Mouse (Mus musculus) limb, embryonic 14.5 days (tissue): Measurements from ENCODE around the gene Ercc8. TPM values are rescaled to one million over a fixed set of nuclear protein-coding genes. Genes with fewer than 3 reads are reported as not detected.

ENCODE experiments used
- ATAC-seq: fragments of 200-750 bp; cut with Nextera tagmentation; 2 replicates; pipeline ENCODE4 v1.8.0; 2017; ENCODE audit warnings: low read depth, moderate number of reproducible peaks, moderate TSS enrichment; ENCODE audit not compliant: low FRiP score
- DNase-seq: peaks from one replicate; pipeline ENCODE4 v3.0.0-alpha.2; 2015; ENCODE audit warnings: low spot score
- H3K27ac ChIP-seq: fragments of 300-500 bp; sonication (generic); replicated peaks from 2 replicates; pipeline ENCODE4 v1.5.1; 2014; ENCODE audit warnings: low read depth, mild to moderate bottlenecking, low read length, moderate library complexity, mixed read lengths
- H3K27me3 ChIP-seq: fragments of 300-500 bp; sonication (generic); 2 replicates; pipeline ENCODE4 v1.6.1; 2014; ENCODE audit warnings: low read length, mixed read lengths; ENCODE audit not compliant: control insufficient read depth, insufficient read depth
- H3K36me3 ChIP-seq: fragments of 300-500 bp; sonication (generic); 2 replicates; pipeline ENCODE4 v1.6.1; 2014; ENCODE audit warnings: mild to moderate bottlenecking, low read length, moderate library complexity, mixed read lengths; ENCODE audit not compliant: control insufficient read depth, insufficient read depth
- H3K4me1 ChIP-seq: fragments of 300-500 bp; sonication (generic); 2 replicates; pipeline ENCODE4 v1.6.1; 2014; ENCODE audit warnings: antibody characterized with exemption, low read length, mixed read lengths; ENCODE audit not compliant: control insufficient read depth, insufficient read depth
- H3K4me2 ChIP-seq: fragments of 300-500 bp; sonication (generic); replicated peaks from 2 replicates; pipeline ENCODE4 v1.6.1; 2014; ENCODE audit warnings: low read depth, mild to moderate bottlenecking, low read length, moderate library complexity; ENCODE audit not compliant: severe bottlenecking
- H3K4me3 ChIP-seq: fragments of 300-500 bp; sonication (generic); replicated peaks from 2 replicates; pipeline ENCODE4 v1.5.1; 2014; ENCODE audit warnings: low read length
- H3K9ac ChIP-seq: fragments of 300-500 bp; sonication (generic); 2 replicates; pipeline ENCODE4 v1.6.1; 2014; ENCODE audit warnings: mild to moderate bottlenecking, low read depth, low read length, moderate library complexity; ENCODE audit not compliant: severe bottlenecking
- H3K9me3 ChIP-seq: fragments of 300-500 bp; sonication (generic); 2 replicates; pipeline ENCODE4 v1.6.1; 2016; ENCODE audit warnings: low read length; ENCODE audit not compliant: control insufficient read depth
- POLR2A ChIP-seq: fragments of 200-500 bp; IDR thresholded peaks from 2 replicates; pipeline ENCODE4 v1.8.0; 2012; ENCODE audit warnings: inconsistent platforms, mild to moderate bottlenecking, moderate library complexity, borderline replicate concordance; ENCODE audit not compliant: insufficient read depth, insufficient read length; ENCODE audit errors: extremely low read depth
- WGBS: fragments of 180-500 bp; shearing (Covaris S2); extraction: QIAGEN DNeasy Blood & Tissue Kit; methylation state at CpG from one replicate; pipeline ENCODE4 v1.1.7; 2014; 5-methylcytosine and 5-hydroxymethylcytosine counted together
- polyA plus RNA-seq, 2 experiments: library from polyadenylated mRNA; depleted of rRNA in 1 of 2; stranded (reverse) in 1 of 2; unstranded in 1 of 2; fragments of >200 nt; fragmentation: Nextera tagmentation in 1 of 2; extraction: Ambion mirVana in 1 of 2; gene quantifications; 2 replicates each; pipeline versions ENCODE4 v1.2.1 to v1.2.3; 2012 to 2014

The Ercc8 gene
- polyA plus RNA-seq, 2 experiments = 16.1 to 24.2 TPM

- no peak for TF ChIP-seq POLR2A
- no peak for DNase-seq
- no peaks in the 10 kb centered on the region for H3K27me3 ChIP-seq
- no peaks in the 10 kb centered on the region for H3K9me3 ChIP-seq
- no peaks in the 10 kb centered on the region for H3K4me1 ChIP-seq
- H3K4me2 ChIP-seq = no peak overlapping the region
- H3K27ac ChIP-seq = no peak overlapping the region
- ATAC-seq = no peak
- peaks cover 30% of the 10 kb centered on the region for H3K36me3 ChIP-seq
- WGBS = 95% methylated on average over 4 of the region's 4 CpGs
- no peak overlapping the region for H3K9ac ChIP-seq
- H3K4me3 ChIP-seq = no peak overlapping the region
Observed at GRCm38 (mm10) chr13:108187994-108188393, 29.5 kb downstream of the Ercc8 start.

- DNase-seq = peak; percentile 54
- Histone ChIP-seq H3K27me3 (no peaks in the 10 kb centered on the region), H3K36me3 (peaks cover 29% of the 10 kb centered on the region), H3K4me1 (no peaks in the 10 kb centered on the region), H3K9me3 (no peaks in the 10 kb centered on the region), H3K27ac (no peak overlapping the region), H3K9ac (no peak overlapping the region), H3K4me3 (no peak overlapping the region), H3K4me2 (no peak overlapping the region)
- no peak for ATAC-seq
- WGBS = 54% methylated on average over 11 of the region's 11 CpGs
- TF ChIP-seq POLR2A = no peak
Observed at GRCm38 (mm10) chr13:108191074-108191720, 32.7 kb downstream of the Ercc8 start.

- DNase-seq (no peak), ATAC-seq (no peak)
- no peak for TF ChIP-seq POLR2A
- H3K27ac ChIP-seq = no peak overlapping the region
- no peaks in the 10 kb centered on the region for H3K9me3 ChIP-seq
- no peak overlapping the region for H3K4me2 ChIP-seq
- no peaks in the 10 kb centered on the region for H3K4me1 ChIP-seq
- H3K4me3 ChIP-seq = no peak overlapping the region
- H3K27me3 ChIP-seq = no peaks in the 10 kb centered on the region
- H3K9ac ChIP-seq = no peak overlapping the region
- H3K36me3 ChIP-seq = peaks cover 16% of the 10 kb centered on the region
- 85% methylated on average over 6 of the region's 6 CpGs for WGBS
Observed at GRCm38 (mm10) chr13:108195474-108195873, 36.9 kb downstream of the Ercc8 start.

GRCm38 (mm10) chr13:108204857-108205256 is 46.3 kb downstream of the Ercc8 start:
- no peak overlapping the region for H3K9ac ChIP-seq
- no peak for ATAC-seq
- H3K36me3 ChIP-seq = no peaks in the 10 kb centered on the region
- no peak overlapping the region for H3K4me3 ChIP-seq
- H3K27me3 ChIP-seq = no peaks in the 10 kb centered on the region
- H3K9me3 ChIP-seq = no peaks in the 10 kb centered on the region
- H3K4me1 ChIP-seq = no peaks in the 10 kb centered on the region
- H3K4me2 ChIP-seq = no peak overlapping the region
- H3K27ac ChIP-seq = no peak overlapping the region
- no peak for DNase-seq
- TF ChIP-seq POLR2A = no peak
- 85% methylated on average over 3 of the region's 3 CpGs for WGBS

- 89% methylated on average over 2 of the region's 2 CpGs for WGBS
Observed at GRCm38 (mm10) chr13:108207447-108207846, 48.9 kb downstream of the Ercc8 start.

More at GRCm38 (mm10) chr13:108207447-108207846, 48.9 kb downstream of the Ercc8 start:
- no peak overlapping the region for H3K27ac ChIP-seq
- ATAC-seq = no peak
- H3K4me2 ChIP-seq = no peak overlapping the region
- no peak for TF ChIP-seq POLR2A
- H3K9me3 ChIP-seq = no peaks in the 10 kb centered on the region
- no peak for DNase-seq
- H3K9ac ChIP-seq = no peak overlapping the region
- no peaks in the 10 kb centered on the region for H3K36me3 ChIP-seq
- H3K27me3 ChIP-seq = no peaks in the 10 kb centered on the region
- H3K4me1 ChIP-seq = no peaks in the 10 kb centered on the region
- H3K4me3 ChIP-seq = no peak overlapping the region
